Mouse (Mus musculus) MEL (cell line): ENCODE data around the gene Ddah1. TPM values are rescaled to one million over a fixed set of nuclear protein-coding genes. Genes with fewer than 3 reads are reported as not detected.

Experiments used
- DNase-seq: peaks from one replicate; pipeline ENCODE4 v3.0.0; 2011; ENCODE audit warnings: low read depth, low spot score
- H3K27ac ChIP-seq: 2 replicates; pipeline ENCODE4 v1.5.1; 2012; ENCODE audit warnings: low read depth, mild to moderate bottlenecking, control low read depth, low read length, moderate library complexity; ENCODE audit not compliant: control insufficient read depth
- H3K27me3 ChIP-seq, 2 experiments: fragments of 150-350 bp in 1 of 2; sonication (generic) in 1 of 2; 2 replicates each; pipeline ENCODE4 v1.6.1; 2012; ENCODE audit warnings: low read length in 2 of 2, mild to moderate bottlenecking in 2 of 2, improper control_type of control experiment in 1 of 2, moderate library complexity in 1 of 2; ENCODE audit not compliant: insufficient read depth in 2 of 2, control insufficient read depth in 1 of 2
- H3K36me3 ChIP-seq, 2 experiments: 2 replicates each; pipeline ENCODE4 v1.6.1; 2012 to 2014; ENCODE audit warnings: low read length in 2 of 2, improper control_type of control experiment in 1 of 2, inconsistent platforms in 1 of 2, mild to moderate bottlenecking in 1 of 2; ENCODE audit not compliant: insufficient read depth in 2 of 2, control insufficient read depth in 1 of 2
- H3K4me1 ChIP-seq, 2 experiments: fragments of 150-350 bp in 1 of 2; sonication (generic) in 1 of 2; 2 replicates each; pipeline ENCODE4 v1.6.1; 2012; ENCODE audit warnings: low read length in 2 of 2, improper control_type of control experiment in 1 of 2, mild to moderate bottlenecking in 1 of 2; ENCODE audit not compliant: insufficient read depth in 2 of 2, control insufficient read depth in 1 of 2
- H3K4me3 ChIP-seq, 2 experiments: fragments of 150-350 bp in 1 of 2; sonication (generic) in 1 of 2; 2 replicates each; pipeline ENCODE4 v1.5.1; 2012; ENCODE audit warnings: low read depth in 2 of 2, low read length in 2 of 2, mild to moderate bottlenecking in 2 of 2, moderate library complexity in 2 of 2, control low read depth in 1 of 2, improper control_type of control experiment in 1 of 2; ENCODE audit not compliant: control insufficient read depth in 1 of 2, insufficient read depth in 1 of 2
- H3K79me2 ChIP-seq: 2 replicates; pipeline ENCODE4 v1.6.1; 2012; ENCODE audit warnings: mild to moderate bottlenecking, low read length, moderate library complexity; ENCODE audit not compliant: control insufficient read depth, poor library complexity, insufficient read depth
- H3K9ac ChIP-seq: 2 replicates; pipeline ENCODE4 v1.6.1; 2012; ENCODE audit warnings: low read depth, mild to moderate bottlenecking, control low read depth, low read length, moderate library complexity; ENCODE audit not compliant: control insufficient read depth, poor library complexity, severe bottlenecking
- H3K9me3 ChIP-seq: fragments of 150-350 bp; sonication (generic); replicated peaks from 2 replicates; pipeline ENCODE4 v1.6.1; 2012; ENCODE audit warnings: mild to moderate bottlenecking, low read length, improper control_type of control experiment, moderate library complexity; ENCODE audit not compliant: insufficient read depth
- BHLHE40 ChIP-seq: IDR thresholded peaks from 2 replicates; pipeline ENCODE4 v1.6.1; 2012; ENCODE audit warnings: low read depth, mild to moderate bottlenecking, inconsistent platforms, low read length, improper control_type of control experiment, borderline replicate concordance
- CHD1 ChIP-seq: IDR thresholded peaks from 2 replicates; pipeline ENCODE4 v1.6.1; 2012; ENCODE audit warnings: low read depth, mild to moderate bottlenecking, inconsistent platforms, low read length, improper control_type of control experiment
- CHD2 ChIP-seq: IDR thresholded peaks from 2 replicates; pipeline ENCODE4 v1.6.1; 2011; ENCODE audit warnings: low read length, improper control_type of control experiment
- CTCF ChIP-seq, 3 experiments: IDR thresholded peaks in 2 of 3; conservative IDR thresholded peaks in 1 of 3; 2 replicates each; pipeline ENCODE4 v1.5.1; 2011 to 2012; ENCODE audit warnings: low read length in 3 of 3, low read depth in 2 of 3, mild to moderate bottlenecking in 2 of 3, improper control_type of control experiment in 1 of 3, inconsistent platforms in 1 of 3, mixed read lengths in 1 of 3, moderate library complexity in 1 of 3; ENCODE audit not compliant: control insufficient read depth in 1 of 3, insufficient read depth in 1 of 3, poor library complexity in 1 of 3, severe bottlenecking in 1 of 3
- E2F4 ChIP-seq: IDR thresholded peaks from 2 replicates; pipeline ENCODE4 v1.6.1; 2011; ENCODE audit warnings: low read depth, low read length, improper control_type of control experiment, borderline replicate concordance
- ELF1 ChIP-seq: IDR thresholded peaks from 2 replicates; pipeline ENCODE4 v1.6.1; 2014; ENCODE audit warnings: low read depth, mild to moderate bottlenecking, inconsistent platforms, low read length, improper control_type of control experiment, moderate library complexity
- HCFC1 ChIP-seq: IDR thresholded peaks from 2 replicates; pipeline ENCODE4 v1.6.1; 2012; ENCODE audit warnings: low read depth, mild to moderate bottlenecking, inconsistent platforms, low read length, improper control_type of control experiment, moderate library complexity
- MAFK ChIP-seq: IDR thresholded peaks from 2 replicates; pipeline ENCODE4 v1.6.1; 2011; ENCODE audit warnings: low read depth, mild to moderate bottlenecking, low read length, improper control_type of control experiment, borderline replicate concordance
- MAX ChIP-seq: IDR thresholded peaks from 2 replicates; pipeline ENCODE4 v1.6.1; 2011; ENCODE audit warnings: low read length, improper control_type of control experiment
- MAZ ChIP-seq: IDR thresholded peaks from 2 replicates; pipeline ENCODE4 v1.6.1; 2012; ENCODE audit warnings: low read depth, mild to moderate bottlenecking, inconsistent platforms, low read length, improper control_type of control experiment
- NRF1 ChIP-seq: IDR thresholded peaks from 2 replicates; pipeline ENCODE4 v1.6.1; 2014; ENCODE audit warnings: low read depth, mild to moderate bottlenecking, inconsistent platforms, low read length, improper control_type of control experiment, moderate library complexity; ENCODE audit not compliant: poor library complexity, insufficient read depth, severe bottlenecking
- POLR2A ChIP-seq, 2 experiments: IDR thresholded peaks; 2 replicates each; pipeline ENCODE4 v1.6.1; 2011 to 2012; ENCODE audit warnings: low read length in 2 of 2, mild to moderate bottlenecking in 2 of 2, control low read depth in 1 of 2, improper control_type of control experiment in 1 of 2, low read depth in 1 of 2, moderate library complexity in 1 of 2; ENCODE audit not compliant: control insufficient read depth in 1 of 2, insufficient read depth in 1 of 2, poor library complexity in 1 of 2
- POLR2AphosphoS2 ChIP-seq: IDR thresholded peaks from 2 replicates; pipeline ENCODE4 v1.6.1; 2011; ENCODE audit warnings: low read length, improper control_type of control experiment
- POLR2AphosphoS5 ChIP-seq: IDR thresholded peaks from 2 replicates; pipeline ENCODE4 v1.6.1; 2012; ENCODE audit warnings: low read depth, borderline replicate concordance, mild to moderate bottlenecking, inconsistent platforms, low read length, moderate library complexity, mixed read lengths
- RCOR1 ChIP-seq: IDR thresholded peaks from 2 replicates; pipeline ENCODE4 v1.6.1; 2012; ENCODE audit warnings: low read depth, mild to moderate bottlenecking, inconsistent platforms, low read length, improper control_type of control experiment
- SIN3A ChIP-seq: IDR thresholded peaks from 2 replicates; pipeline ENCODE4 v1.6.1; 2012; ENCODE audit warnings: low read length, improper control_type of control experiment, inconsistent platforms
- TAL1 ChIP-seq: IDR thresholded peaks from 2 replicates; pipeline ENCODE4 v1.6.1; 2012; ENCODE audit warnings: mild to moderate bottlenecking, inconsistent platforms, low read length, moderate library complexity, mixed read lengths
- TBP ChIP-seq: IDR thresholded peaks from 2 replicates; pipeline ENCODE4 v1.8.0; 2011; ENCODE audit warnings: low read depth, low read length, improper control_type of control experiment
- UBTF ChIP-seq: IDR thresholded peaks from 2 replicates; pipeline ENCODE4 v1.6.1; 2012; ENCODE audit warnings: low read depth, mild to moderate bottlenecking, inconsistent platforms, low read length, improper control_type of control experiment, moderate library complexity, borderline replicate concordance; ENCODE audit not compliant: insufficient read depth
- USF2 ChIP-seq, 2 experiments: IDR thresholded peaks; 2 replicates each; pipeline ENCODE4 v1.6.1; 2011 to 2012; ENCODE audit warnings: improper control_type of control experiment in 2 of 2, low read length in 2 of 2, borderline replicate concordance in 1 of 2, inconsistent platforms in 1 of 2, low read depth in 1 of 2, mild to moderate bottlenecking in 1 of 2; ENCODE audit not compliant: insufficient read depth in 1 of 2
- ZC3H11A ChIP-seq: IDR thresholded peaks from 2 replicates; pipeline ENCODE4 v1.6.1; 2012; ENCODE audit warnings: low read depth, mild to moderate bottlenecking, inconsistent platforms, low read length, improper control_type of control experiment
- ZKSCAN1 ChIP-seq: IDR thresholded peaks from 2 replicates; pipeline ENCODE4 v1.6.1; 2012; ENCODE audit warnings: low read depth, mild to moderate bottlenecking, inconsistent platforms, low read length, improper control_type of control experiment, moderate library complexity
- ZMIZ1 ChIP-seq: IDR thresholded peaks from 2 replicates; pipeline ENCODE4 v1.6.1; 2012; ENCODE audit warnings: low read depth, mild to moderate bottlenecking, inconsistent platforms, low read length, improper control_type of control experiment, moderate library complexity
- ZNF384 ChIP-seq: IDR thresholded peaks from 2 replicates; pipeline ENCODE4 v1.6.1; 2012; ENCODE audit warnings: low read depth, mild to moderate bottlenecking, inconsistent platforms, low read length, improper control_type of control experiment
- polyA plus RNA-seq, 2 experiments: library from polyadenylated mRNA; stranded (reverse) in 1 of 2; unstranded in 1 of 2; fragments of >175 nt in 1 of 2; fragments of >200 nt in 1 of 2; gene quantifications; 2 replicates each; pipeline versions ENCODE4 v1.2.1 to v1.2.4; 2012; ENCODE audit warnings: low replicate concordance in 2 of 2, low read depth in 1 of 2; ENCODE audit not compliant: insufficient read length in 2 of 2, insufficient read depth in 1 of 2, missing spikeins in 1 of 2
- total RNA-seq: library from RNA; depleted of rRNA; stranded (reverse); fragments of 300-350 nt; gene quantifications from 2 replicates; pipeline ENCODE4 v1.2.3, GENCODE M21; 2012

Ddah1 gene
- total and polyA plus RNA-seq, 3 experiments = not detected

DNA sequence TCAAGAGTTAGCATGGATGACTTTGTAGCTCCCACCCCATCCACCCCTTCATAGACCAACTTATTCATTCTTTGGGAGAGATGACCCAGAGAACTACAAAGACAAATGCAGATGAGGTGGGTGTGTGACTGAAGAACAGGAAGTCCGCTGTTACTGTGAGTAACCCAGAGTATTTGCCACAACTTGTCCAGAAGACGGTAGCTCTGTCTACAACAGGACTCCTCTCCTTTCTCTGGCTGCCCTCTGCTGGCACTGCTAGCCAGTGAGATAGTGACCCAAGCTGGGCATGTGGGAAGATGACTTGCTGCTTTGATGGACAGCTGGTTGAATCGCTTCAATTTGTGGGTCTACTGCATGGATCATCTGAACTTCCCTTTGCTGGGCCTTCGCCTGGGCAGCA, 28.9 kb upstream of the Ddah1 start:
- no peak for DNase-seq
- H3K4me3 ChIP-seq = no peak overlapping the region
- H3K9ac ChIP-seq = no peak overlapping the region
- H3K4me1 ChIP-seq = no peaks in the 10 kb centered on the region
- H3K27me3 ChIP-seq = no peaks in the 10 kb centered on the region
- no peaks in the 10 kb centered on the region for H3K79me2 ChIP-seq
- no peak overlapping the region for H3K27ac ChIP-seq
- no peaks in the 10 kb centered on the region for H3K36me3 ChIP-seq
- H3K9me3 ChIP-seq = no peaks in the 10 kb centered on the region
- no peak for TF ChIP-seq TBP
- no peak for TF ChIP-seq ZMIZ1
- no peak for TF ChIP-seq CTCF (IDR thresholded peaks at IDR 0.05 in 2 of 3, conservative IDR thresholded peaks at IDR 0.05 in 1 of 3; ENCODE audit: control insufficient read depth in 1 of 3, insufficient read depth in 1 of 3, low read depth in 2 of 3, low read length in 3 of 3, poor library complexity in 1 of 3, severe bottlenecking in 1 of 3)
- no peak for TF ChIP-seq BHLHE40
- no peak for TF ChIP-seq ELF1
- no peak for TF ChIP-seq HCFC1
- TF ChIP-seq RCOR1 = no peak
- TF ChIP-seq ZC3H11A = no peak
- TF ChIP-seq TAL1 = no peak
- no peak for TF ChIP-seq SIN3A
- no peak for TF ChIP-seq CHD2
- TF ChIP-seq POLR2A (IDR thresholded peaks at IDR 0.05; ENCODE audit: control insufficient read depth in 1 of 2, insufficient read depth in 1 of 2, low read depth in 1 of 2, low read length in 2 of 2, poor library complexity in 1 of 2) = no peak
- TF ChIP-seq POLR2AphosphoS2 = no peak
- TF ChIP-seq UBTF = no peak
- TF ChIP-seq ZNF384 = no peak
- no peak for TF ChIP-seq E2F4
- TF ChIP-seq CHD1 = no peak
- no peak for TF ChIP-seq NRF1
- no peak for TF ChIP-seq MAFK
- TF ChIP-seq USF2 (IDR thresholded peaks at IDR 0.05; ENCODE audit: borderline replicate concordance in 1 of 2, insufficient read depth in 1 of 2, low read depth in 1 of 2, low read length in 2 of 2) = no peak

DNA sequence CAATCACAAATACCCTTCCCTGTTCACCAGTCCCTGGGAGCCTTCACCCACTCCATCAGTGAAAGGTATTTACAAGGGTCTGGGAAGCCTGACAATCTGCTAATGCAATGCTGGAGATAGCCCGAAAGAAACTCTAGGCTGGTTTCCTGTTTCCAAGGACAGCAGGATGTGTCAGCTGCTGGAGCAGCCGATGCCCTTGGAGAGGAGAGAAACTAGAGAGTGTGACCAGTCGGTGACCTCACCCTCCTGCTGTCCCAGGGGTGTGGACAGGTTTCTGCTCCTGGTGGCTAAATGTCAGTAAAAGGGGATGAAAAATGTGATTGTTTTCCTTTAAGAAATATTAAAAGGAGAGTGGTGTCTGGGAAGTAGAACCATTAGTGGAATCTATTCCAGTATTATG, 28.4 kb upstream of the Ddah1 start:
- Histone ChIP-seq H3K9ac (no peak overlapping the region), H3K27ac (no peak overlapping the region), H3K4me3 (no peak overlapping the region), H3K4me1 (no peaks in the 10 kb centered on the region), H3K27me3 (no peaks in the 10 kb centered on the region), H3K9me3 (no peaks in the 10 kb centered on the region), H3K79me2 (no peaks in the 10 kb centered on the region), H3K36me3 (no peaks in the 10 kb centered on the region)
- TF ChIP-seq HCFC1 (no peak), MAX (no peak), ZKSCAN1 (no peak), POLR2AphosphoS5 (no peak), TAL1 (no peak), MAZ (no peak)
- no peak for DNase-seq
